Mouse (Mus musculus) midbrain, embryonic 11.5 days (tissue): ENCODE results near the gene Hoxc6. TPM values are rescaled to one million over a fixed set of nuclear protein-coding genes. Genes with fewer than 3 reads are reported as not detected.

Experiments
- ATAC-seq: fragments of 200-750 bp; cut with Nextera tagmentation; 2 replicates; pipeline ENCODE4 v1.8.0; 2017; ENCODE audit warnings: moderate TSS enrichment, moderate library complexity; ENCODE audit not compliant: low FRiP score
- DNase-seq: peaks from one replicate; pipeline ENCODE4 v3.0.0; 2015; ENCODE audit warnings: low spot score; ENCODE audit errors: missing footprints
- H3K27ac ChIP-seq: fragments of 300-500 bp; sonication (generic); 2 replicates; pipeline ENCODE4 v1.5.1; 2014; ENCODE audit warnings: low read depth, low read length
- H3K27me3 ChIP-seq: fragments of 300-500 bp; sonication (generic); 2 replicates; pipeline ENCODE4 v1.6.1; 2014; ENCODE audit warnings: mild to moderate bottlenecking, low read length, moderate library complexity, mixed read lengths; ENCODE audit not compliant: control insufficient read depth, insufficient read depth
- H3K36me3 ChIP-seq: fragments of 300-500 bp; sonication (generic); 2 replicates; pipeline ENCODE4 v1.6.1; 2014; ENCODE audit warnings: mild to moderate bottlenecking, low read length, moderate library complexity, mixed read lengths; ENCODE audit not compliant: control insufficient read depth, insufficient read depth
- H3K4me1 ChIP-seq: fragments of 300-500 bp; sonication (generic); 2 replicates; pipeline ENCODE4 v1.6.1; 2014; ENCODE audit warnings: low read length; ENCODE audit not compliant: control insufficient read depth, insufficient read depth
- H3K4me2 ChIP-seq: fragments of 300-500 bp; sonication (generic); 2 replicates; pipeline ENCODE4 v1.6.1; 2014; ENCODE audit warnings: mild to moderate bottlenecking, moderate library complexity
- H3K4me3 ChIP-seq: fragments of 300-500 bp; sonication (generic); 2 replicates; pipeline ENCODE4 v1.5.1; 2014; ENCODE audit warnings: low read depth, low read length
- H3K9ac ChIP-seq: fragments of 300-500 bp; sonication (generic); 2 replicates; pipeline ENCODE4 v1.6.1; 2014; ENCODE audit warnings: low read length
- H3K9me3 ChIP-seq: fragments of 300-500 bp; sonication (generic); 2 replicates; pipeline ENCODE4 v1.6.1; 2016; ENCODE audit warnings: low read length; ENCODE audit not compliant: control insufficient read depth
- WGBS: fragments of 180-500 bp; shearing (Covaris S2); extraction: QIAGEN DNeasy Blood & Tissue Kit; methylation state at CpG from one replicate; pipeline ENCODE4 v1.1.7; 2014; 5-methylcytosine and 5-hydroxymethylcytosine counted together
- polyA plus RNA-seq: library from polyadenylated mRNA; unstranded; fragments of >200 nt; fragmentation: Nextera tagmentation; extraction: Ambion mirVana; gene quantifications from 2 replicates; pipeline ENCODE4 v1.2.1, GENCODE M21; 2014

Gene Hoxc6
- polyA plus RNA-seq, 1 experiment from 2014 or later: not detected

- Histone ChIP-seq H3K4me2 (no peak overlapping the region), H3K9ac (no peak overlapping the region), H3K4me3 (no peak overlapping the region), H3K27ac (no peak overlapping the region), H3K9me3 (no peaks in the 10 kb centered on the region), H3K36me3 (no peaks in the 10 kb centered on the region), H3K27me3 (peaks cover 98% of the 10 kb centered on the region), H3K4me1 (peaks cover 4% of the 10 kb centered on the region; the same call in 1 of the 2 replicates)
- ATAC-seq: no peak
- DNase-seq: no peak
- WGBS: 3% methylated on average over 3 of the region's 3 CpGs
Measured at GRCm38 (mm10) chr15:102997431-102997830, 626 bp upstream of the Hoxc6 start.

- H3K36me3 ChIP-seq: no peaks in the 10 kb centered on the region
- peaks cover 4% of the 10 kb centered on the region; the same call in 1 of the 2 replicates for H3K4me1 ChIP-seq
- H3K4me2 ChIP-seq: no peak overlapping the region; the same call in 1 of the 2 replicates
- no peak overlapping the region for H3K27ac ChIP-seq
- DNase-seq: peak; percentile 95
- under 1% methylated on average over 19 of the region's 19 CpGs for WGBS
- H3K9ac ChIP-seq: no peak overlapping the region
- no peak overlapping the region for H3K4me3 ChIP-seq
- H3K27me3 ChIP-seq: peaks cover 98% of the 10 kb centered on the region
- no peaks in the 10 kb centered on the region for H3K9me3 ChIP-seq
- ATAC-seq: no peak
Measured at GRCm38 (mm10) chr15:102998608-102999182, 638 bp downstream of the Hoxc6 start.

DNA sequence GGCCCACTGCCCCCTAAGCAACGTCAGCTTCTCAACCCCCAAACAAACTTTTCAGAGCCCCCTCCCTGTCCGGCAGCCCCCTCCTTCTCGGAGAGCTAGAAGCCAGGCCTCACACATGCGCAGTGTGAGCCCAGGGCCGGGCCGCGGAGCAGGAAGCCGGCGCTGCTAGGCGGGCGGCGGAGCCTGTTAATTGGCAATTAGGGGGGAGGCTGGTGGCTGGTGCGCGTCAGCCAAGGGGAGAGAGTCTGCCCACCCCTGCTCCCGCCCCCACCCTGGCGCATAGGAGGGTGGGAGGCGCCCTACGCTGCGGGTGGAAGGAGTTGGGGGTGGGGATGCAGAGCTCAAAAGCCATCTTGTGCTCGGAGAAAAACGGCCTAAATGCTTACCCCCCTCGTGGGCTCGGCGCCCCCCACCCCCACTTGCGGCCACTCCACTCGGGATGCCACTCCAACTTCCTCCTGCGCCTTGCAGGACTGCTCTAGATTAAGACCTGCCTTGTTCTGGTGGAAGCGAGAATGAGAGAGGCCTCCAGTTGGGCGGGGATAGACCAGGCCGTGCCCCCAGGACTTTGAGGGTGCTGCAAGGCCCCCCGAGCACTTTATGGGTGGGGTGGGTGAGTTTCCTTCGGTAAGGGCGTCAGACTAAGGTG is 1.2 kb downstream of the Hoxc6 start:
- Histone ChIP-seq H3K4me1 (peaks cover 4% of the 10 kb centered on the region; the same call in 1 of the 2 replicates), H3K9ac (no peak overlapping the region), H3K27ac (no peak overlapping the region), H3K4me2 (peak overlapping the region; percentile 43), H3K36me3 (no peaks in the 10 kb centered on the region), H3K27me3 (peaks cover 99% of the 10 kb centered on the region), H3K9me3 (no peaks in the 10 kb centered on the region), H3K4me3 (peak overlapping the region; percentile 23)
- WGBS: 1% methylated on average over 33 of the region's 33 CpGs
- DNase-seq (no peak), ATAC-seq (peak; percentile 40)

DNA sequence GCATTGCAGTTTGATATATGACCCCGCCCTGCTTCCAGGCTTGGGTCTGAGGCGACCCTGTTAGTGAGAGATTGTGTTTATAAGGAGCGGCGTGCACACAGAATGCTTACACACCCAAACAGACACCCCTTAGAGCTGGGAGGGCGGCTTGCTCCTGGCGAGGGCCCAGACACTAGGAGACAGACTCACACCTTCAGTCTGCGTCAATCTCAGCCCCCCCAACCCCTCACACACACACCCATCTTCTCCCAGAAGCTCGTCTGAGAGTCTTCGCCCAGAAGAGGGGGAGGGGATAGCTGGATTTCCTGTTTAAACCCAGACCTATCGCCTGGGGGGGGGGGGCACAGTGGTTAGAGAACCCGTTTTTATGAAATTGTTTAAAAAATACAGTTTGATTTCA is 1.9 kb downstream of the Hoxc6 start:
- ATAC-seq (no peak), DNase-seq (no peak)
- Histone ChIP-seq H3K9ac (no peak overlapping the region), H3K27me3 (peaks cover 99% of the 10 kb centered on the region), H3K4me2 (no peak overlapping the region), H3K27ac (no peak overlapping the region), H3K36me3 (no peaks in the 10 kb centered on the region), H3K9me3 (no peaks in the 10 kb centered on the region), H3K4me3 (no peak overlapping the region), H3K4me1 (peaks cover 4% of the 10 kb centered on the region; the same call in 1 of the 2 replicates)
- WGBS: under 1% methylated on average over 11 of the region's 11 CpGs

- H3K4me2 ChIP-seq: no peak overlapping the region
- no peak overlapping the region for H3K27ac ChIP-seq
- no peaks in the 10 kb centered on the region for H3K9me3 ChIP-seq
- peaks cover 99% of the 10 kb centered on the region for H3K27me3 ChIP-seq
- no peak overlapping the region for H3K4me3 ChIP-seq
- no peaks in the 10 kb centered on the region for H3K36me3 ChIP-seq
- no peak overlapping the region for H3K9ac ChIP-seq
- under 1% methylated on average over 24 of the region's 24 CpGs for WGBS
- peaks cover 4% of the 10 kb centered on the region; the same call in 1 of the 2 replicates for H3K4me1 ChIP-seq
- DNase-seq (no peak), ATAC-seq (no peak)
Measured at GRCm38 (mm10) chr15:103000501-103000901, 2.4 kb downstream of the Hoxc6 start.

- no peak for DNase-seq
- Histone ChIP-seq H3K4me3 (no peak overlapping the region), H3K27ac (no peak overlapping the region), H3K9me3 (no peaks in the 10 kb centered on the region), H3K27me3 (peaks cover 99% of the 10 kb centered on the region), H3K36me3 (no peaks in the 10 kb centered on the region), H3K4me2 (no peak overlapping the region), H3K9ac (no peak overlapping the region), H3K4me1 (peaks cover 4% of the 10 kb centered on the region; the same call in 1 of the 2 replicates)
- WGBS: 8% methylated on average over 2 of the region's 2 CpGs
- ATAC-seq: no peak
Measured at GRCm38 (mm10) chr15:103001370-103001769, 3.3 kb downstream of the Hoxc6 start.

GRCm38 (mm10) chr15:103002156-103002555 is 4.1 kb downstream of the Hoxc6 start:
- Histone ChIP-seq H3K4me2 (no peak overlapping the region), H3K36me3 (no peaks in the 10 kb centered on the region), H3K27ac (no peak overlapping the region), H3K4me1 (peaks cover 4% of the 10 kb centered on the region; the same call in 1 of the 2 replicates), H3K4me3 (no peak overlapping the region), H3K27me3 (peaks cover 100% of the 10 kb centered on the region), H3K9ac (no peak overlapping the region), H3K9me3 (no peaks in the 10 kb centered on the region)
- ATAC-seq (no peak), DNase-seq (no peak)
- under 1% methylated on average over 4 of the region's 4 CpGs for WGBS

DNA sequence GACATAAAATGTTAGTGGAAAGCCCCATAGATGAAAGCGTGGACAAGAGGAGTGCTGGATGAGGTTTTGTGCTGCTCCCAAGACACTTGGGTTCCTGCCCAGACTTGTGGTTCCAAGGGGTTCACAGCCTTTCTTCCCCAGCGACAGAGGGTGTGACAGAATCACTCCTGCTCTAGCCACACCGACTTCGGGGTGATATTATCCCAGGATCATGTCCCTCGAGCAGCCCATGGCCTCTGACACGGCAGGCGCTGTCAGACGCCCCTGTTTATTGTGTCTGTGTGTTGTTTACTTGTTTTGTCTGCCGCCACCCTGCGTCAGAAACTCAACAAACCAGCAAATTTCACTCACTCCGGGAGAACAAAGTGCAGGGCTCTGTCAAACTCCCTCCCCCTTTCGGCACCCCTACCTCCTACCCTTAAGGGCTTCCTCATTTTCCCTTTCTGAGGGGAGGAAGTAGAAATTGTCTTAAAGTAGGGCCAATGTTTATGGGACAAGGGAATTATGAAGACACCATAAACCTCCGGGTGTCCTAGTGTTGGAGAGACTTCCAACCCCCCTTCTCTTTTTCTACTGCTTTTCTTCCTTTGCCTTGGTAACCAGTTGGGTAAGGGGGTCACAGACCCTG is 4.9 kb downstream of the Hoxc6 start:
- Histone ChIP-seq H3K36me3 (no peaks in the 10 kb centered on the region), H3K4me2 (no peak overlapping the region), H3K9ac (no peak overlapping the region), H3K27ac (no peak overlapping the region), H3K9me3 (no peaks in the 10 kb centered on the region), H3K4me3 (no peak overlapping the region), H3K4me1 (peaks cover 4% of the 10 kb centered on the region; the same call in 1 of the 2 replicates), H3K27me3 (peaks cover 100% of the 10 kb centered on the region)
- no peak for ATAC-seq
- DNase-seq: no peak
- 3% methylated on average over 13 of the region's 13 CpGs for WGBS

GRCm38 (mm10) chr15:103005308-103005707 is 7.3 kb downstream of the Hoxc6 start:
- DNase-seq: peak; percentile 95
- no peak overlapping the region for H3K27ac ChIP-seq
- no peak overlapping the region for H3K4me3 ChIP-seq
- H3K9me3 ChIP-seq: no peaks in the 10 kb centered on the region
- no peak overlapping the region for H3K9ac ChIP-seq
- H3K27me3 ChIP-seq: peaks cover 100% of the 10 kb centered on the region
- ATAC-seq: no peak
- H3K4me1 ChIP-seq: no peaks in the 10 kb centered on the region
- H3K4me2 ChIP-seq: no peak overlapping the region
- 0% methylated on average over 17 of the region's 17 CpGs for WGBS
- H3K36me3 ChIP-seq: no peaks in the 10 kb centered on the region
